Mouse (Mus musculus) hindbrain, embryonic 15.5 days (tissue): ENCODE results near the gene Gucy2d. TPM values are rescaled to one million over a fixed set of nuclear protein-coding genes. Genes with fewer than 3 reads are reported as not detected.

Experiments
- ATAC-seq: fragments of 200-750 bp; cut with Nextera tagmentation; 2 replicates; pipeline ENCODE4 v1.8.0; 2017; ENCODE audit warnings: low read depth, moderate number of reproducible peaks, moderate TSS enrichment; ENCODE audit not compliant: low FRiP score
- H3K27ac ChIP-seq: fragments of 300-500 bp; sonication (generic); replicated peaks from 2 replicates; pipeline ENCODE4 v1.5.1; 2015; ENCODE audit warnings: mild to moderate bottlenecking, inconsistent platforms
- H3K27me3 ChIP-seq: fragments of 300-500 bp; sonication (generic); 2 replicates; pipeline ENCODE4 v1.6.1; 2015; ENCODE audit warnings: control low read depth, inconsistent platforms
- H3K36me3 ChIP-seq: fragments of 300-500 bp; sonication (generic); 2 replicates; pipeline ENCODE4 v1.6.1; 2015; ENCODE audit warnings: control low read depth, inconsistent platforms
- H3K4me1 ChIP-seq: fragments of 300-500 bp; sonication (generic); replicated peaks from 2 replicates; pipeline ENCODE4 v1.6.1; 2015; ENCODE audit warnings: control low read depth, inconsistent platforms
- H3K4me2 ChIP-seq: fragments of 300-500 bp; sonication (generic); 2 replicates; pipeline ENCODE4 v1.6.1; 2015; ENCODE audit warnings: moderate library complexity, mild to moderate bottlenecking, inconsistent platforms
- H3K4me3 ChIP-seq: fragments of 300-500 bp; sonication (generic); 2 replicates; pipeline ENCODE4 v1.5.1; 2015; ENCODE audit warnings: mild to moderate bottlenecking, inconsistent platforms
- H3K9ac ChIP-seq: fragments of 300-500 bp; sonication (generic); 2 replicates; pipeline ENCODE4 v1.6.1; 2015; ENCODE audit warnings: inconsistent platforms
- H3K9me3 ChIP-seq: fragments of 300-500 bp; sonication (generic); 2 replicates; pipeline ENCODE4 v1.6.1; 2016; ENCODE audit warnings: control low read depth, inconsistent platforms
- WGBS: fragments of 180-500 bp; shearing (Covaris S2); methylation state at CpG from one replicate; pipeline ENCODE4 v1.1.7; 2015; 5-methylcytosine and 5-hydroxymethylcytosine counted together
- polyA plus RNA-seq: library from polyadenylated mRNA; unstranded; fragments of >200 nt; fragmentation: Nextera tagmentation; extraction: Ambion mirVana; gene quantifications from 2 replicates; pipeline ENCODE4 v1.2.1, GENCODE M21; 2015

The Gucy2d gene
- polyA plus RNA-seq, 1 experiment from 2014 or later: 0.58 TPM

DNA sequence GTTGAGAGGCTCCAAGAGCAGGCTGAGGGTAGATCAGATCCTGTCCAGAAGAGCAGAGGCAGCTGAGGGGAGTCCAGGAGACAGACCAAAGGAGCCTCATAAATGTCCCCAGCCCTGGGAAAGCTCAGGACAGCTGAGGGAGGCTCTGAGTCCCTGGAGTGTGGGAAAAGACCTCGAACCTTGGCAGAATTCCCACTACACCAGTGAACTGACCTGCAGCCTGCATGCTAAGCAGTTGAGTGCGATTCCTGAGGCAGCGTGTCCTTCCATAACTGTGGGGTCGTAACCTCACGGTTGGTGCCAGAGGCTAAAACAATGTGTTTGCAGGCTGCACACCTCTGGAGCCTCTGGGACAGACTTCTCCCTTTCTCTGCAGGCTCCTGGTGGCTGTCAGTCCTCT, 20.9 kb upstream of the Gucy2d start:
- Histone ChIP-seq H3K27ac (no peak overlapping the region), H3K27me3 (no peaks in the 10 kb centered on the region), H3K36me3 (no peaks in the 10 kb centered on the region), H3K4me1 (peaks cover 12% of the 10 kb centered on the region), H3K4me2 (no peak overlapping the region), H3K4me3 (no peak overlapping the region), H3K9me3 (no peaks in the 10 kb centered on the region), H3K9ac (no peak overlapping the region)
- 41% methylated on average over 5 of the region's 5 CpGs for WGBS
- 0 out of 2 replicates have a peak, but pooled peaks have one; percentile 42 for ATAC-seq

DNA sequence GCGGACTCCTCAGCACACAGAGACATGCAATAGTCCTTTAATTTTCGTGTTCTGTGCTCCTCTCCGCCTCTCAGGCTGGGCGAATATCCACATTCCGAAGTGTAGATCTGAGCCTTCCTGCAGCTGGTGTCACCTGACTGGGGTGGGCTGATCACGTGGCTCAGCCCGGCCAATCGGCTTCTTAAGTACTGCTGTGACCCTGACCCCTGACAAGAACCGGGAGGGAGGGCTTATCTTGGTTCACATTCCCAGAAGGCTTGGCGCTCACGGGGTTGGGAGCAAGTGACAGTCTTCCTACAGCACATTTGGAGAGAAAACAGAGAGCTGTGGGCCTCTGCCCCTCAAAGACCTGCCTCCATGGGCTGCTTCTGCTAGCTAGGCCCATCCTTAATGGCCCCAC, 16.7 kb upstream of the Gucy2d start:
- Histone ChIP-seq H3K27ac (no peak overlapping the region), H3K4me1 (peaks cover 11% of the 10 kb centered on the region), H3K4me2 (no peak overlapping the region), H3K36me3 (no peaks in the 10 kb centered on the region), H3K27me3 (no peaks in the 10 kb centered on the region), H3K9me3 (no peaks in the 10 kb centered on the region), H3K9ac (no peak overlapping the region), H3K4me3 (no peak overlapping the region)
- WGBS: 70% methylated on average over 11 of the region's 11 CpGs
- ATAC-seq: no peak

GRCm38 (mm10) chr7:98424396-98424795, 15.8 kb upstream of the Gucy2d start:
- no peak for ATAC-seq
- Histone ChIP-seq H3K9ac (no peak overlapping the region), H3K4me3 (no peak overlapping the region), H3K9me3 (no peaks in the 10 kb centered on the region), H3K36me3 (no peaks in the 10 kb centered on the region), H3K27ac (no peak overlapping the region), H3K4me1 (peaks cover 6% of the 10 kb centered on the region), H3K4me2 (no peak overlapping the region), H3K27me3 (no peaks in the 10 kb centered on the region)
- 58% methylated on average over 6 of the region's 6 CpGs for WGBS

DNA sequence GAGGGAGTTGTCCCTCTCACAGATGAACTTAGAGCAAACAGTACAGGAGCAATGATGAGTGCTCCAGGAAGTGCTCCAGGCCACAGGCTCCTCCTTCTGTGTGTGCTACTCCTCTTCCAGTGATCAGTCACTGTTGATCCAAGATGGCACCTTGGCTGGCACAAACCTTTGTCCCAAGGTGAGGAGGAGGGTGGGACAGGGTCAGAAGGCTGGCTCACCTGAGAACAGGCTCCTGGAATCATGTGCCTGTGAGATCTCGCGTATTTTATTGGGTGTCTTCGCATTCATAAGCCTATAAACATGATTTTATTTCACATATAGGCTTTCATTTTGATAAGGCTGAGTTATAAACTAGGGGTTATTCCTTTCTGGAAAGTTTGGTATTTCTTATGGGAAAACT, 14.7 kb upstream of the Gucy2d start:
- Histone ChIP-seq H3K4me1 (0 out of 2 replicates have a peak, but pooled peaks cover 2% of the 10 kb centered on the region), H3K9me3 (no peaks in the 10 kb centered on the region), H3K36me3 (no peaks in the 10 kb centered on the region), H3K27me3 (no peaks in the 10 kb centered on the region), H3K4me2 (no peak overlapping the region), H3K9ac (no peak overlapping the region), H3K27ac (no peak overlapping the region), H3K4me3 (no peak overlapping the region)
- no peak for ATAC-seq
- WGBS: 94% methylated on average over 3 of the region's 3 CpGs

GRCm38 (mm10) chr7:98426641-98427040, 13.6 kb upstream of the Gucy2d start:
- Histone ChIP-seq H3K27me3 (no peaks in the 10 kb centered on the region), H3K4me3 (no peak overlapping the region), H3K27ac (no peak overlapping the region), H3K9ac (no peak overlapping the region), H3K4me2 (no peak overlapping the region), H3K4me1 (0 out of 2 replicates have a peak, but pooled peaks cover 2% of the 10 kb centered on the region), H3K9me3 (no peaks in the 10 kb centered on the region), H3K36me3 (no peaks in the 10 kb centered on the region)
- ATAC-seq: no peak
- WGBS: 64% methylated on average over 5 of the region's 5 CpGs

GRCm38 (mm10) chr7:98427115-98427835, 12.9 kb upstream of the Gucy2d start:
- 0 out of 2 replicates have a peak, but pooled peaks cover 2% of the 10 kb centered on the region for H3K4me1 ChIP-seq
- H3K36me3 ChIP-seq: no peaks in the 10 kb centered on the region
- no peak overlapping the region for H3K9ac ChIP-seq
- H3K27me3 ChIP-seq: no peaks in the 10 kb centered on the region
- no peak overlapping the region for H3K4me3 ChIP-seq
- no peak overlapping the region for H3K27ac ChIP-seq
- no peak for ATAC-seq
- 77% methylated on average over 11 of the region's 11 CpGs for WGBS
- H3K4me2 ChIP-seq: no peak overlapping the region
- no peaks in the 10 kb centered on the region for H3K9me3 ChIP-seq

DNA sequence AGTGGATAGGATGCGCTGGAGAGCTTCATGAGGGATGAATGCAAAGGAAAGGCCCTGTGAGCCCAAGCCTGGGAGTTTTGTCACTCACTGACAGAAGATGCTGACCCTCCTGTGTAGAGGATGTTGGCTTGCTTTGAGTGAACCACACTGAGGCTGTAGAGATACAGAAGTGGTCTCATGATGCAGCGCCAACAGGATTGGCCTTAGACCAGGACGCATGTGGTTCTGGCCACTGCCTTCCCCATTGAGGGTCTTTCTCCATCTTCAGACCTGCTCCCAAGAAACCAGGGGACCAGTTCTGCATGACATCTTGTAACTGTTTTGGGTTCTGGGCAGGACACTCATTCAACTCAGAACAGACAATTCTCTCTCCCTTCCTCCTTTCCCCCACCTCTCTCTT, 10.6 kb upstream of the Gucy2d start:
- Histone ChIP-seq H3K4me2 (no peak overlapping the region), H3K9ac (no peak overlapping the region), H3K4me3 (no peak overlapping the region), H3K27ac (no peak overlapping the region), H3K27me3 (no peaks in the 10 kb centered on the region), H3K4me1 (0 out of 2 replicates have a peak, but pooled peaks cover 2% of the 10 kb centered on the region), H3K9me3 (no peaks in the 10 kb centered on the region), H3K36me3 (no peaks in the 10 kb centered on the region)
- no peak for ATAC-seq
- 91% methylated on average over 3 of the region's 3 CpGs for WGBS

- H3K9ac ChIP-seq: no peak overlapping the region
- H3K4me1 ChIP-seq: 0 out of 2 replicates have a peak, but pooled peaks cover 2% of the 10 kb centered on the region
- H3K4me2 ChIP-seq: no peak overlapping the region
- WGBS: 46% methylated on average over 3 of the region's 3 CpGs
- no peaks in the 10 kb centered on the region for H3K9me3 ChIP-seq
- peak; percentile 74 for ATAC-seq
- no peaks in the 10 kb centered on the region for H3K36me3 ChIP-seq
- H3K27me3 ChIP-seq: no peaks in the 10 kb centered on the region
- no peak overlapping the region for H3K4me3 ChIP-seq
- H3K27ac ChIP-seq: no peak overlapping the region
These were observed 9.4 kb upstream of the Gucy2d start for GRCm38 (mm10) chr7:98430785-98431184.

DNA sequence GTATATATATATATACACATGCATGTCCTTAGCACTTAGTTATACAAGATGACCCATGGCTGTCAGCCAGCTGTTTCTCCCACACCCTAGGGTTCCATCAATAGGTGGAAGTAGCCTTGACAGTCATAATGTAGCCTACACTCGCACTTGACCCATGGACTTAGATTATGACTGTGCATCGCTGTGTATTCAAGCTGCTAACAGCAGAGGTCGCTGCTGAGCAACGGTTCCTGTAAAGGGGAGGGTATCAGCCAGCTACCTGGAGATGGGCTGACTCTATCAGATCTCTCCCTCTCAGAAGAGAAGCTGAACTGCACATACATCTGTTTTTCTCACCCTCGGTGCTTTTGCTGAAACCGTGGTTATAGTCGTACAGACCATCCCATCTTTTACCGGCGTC, 2.6 kb upstream of the Gucy2d start:
- Histone ChIP-seq H3K27me3 (no peaks in the 10 kb centered on the region), H3K9me3 (no peaks in the 10 kb centered on the region), H3K4me2 (no peak overlapping the region), H3K36me3 (no peaks in the 10 kb centered on the region), H3K9ac (no peak overlapping the region), H3K27ac (no peak overlapping the region), H3K4me3 (no peak overlapping the region), H3K4me1 (no peaks in the 10 kb centered on the region)
- 36% methylated on average over 9 of the region's 9 CpGs for WGBS
- ATAC-seq: peak; percentile 27; the same call in 1 of the 2 replicates

- no peak for ATAC-seq
- no peaks in the 10 kb centered on the region for H3K4me1 ChIP-seq
- no peaks in the 10 kb centered on the region for H3K27me3 ChIP-seq
- H3K4me3 ChIP-seq: no peak overlapping the region
- no peak overlapping the region for H3K9ac ChIP-seq
- no peaks in the 10 kb centered on the region for H3K9me3 ChIP-seq
- 74% methylated on average over 3 of the region's 3 CpGs for WGBS
- no peak overlapping the region for H3K4me2 ChIP-seq
- H3K27ac ChIP-seq: no peak overlapping the region
- H3K36me3 ChIP-seq: no peaks in the 10 kb centered on the region
These were observed 6.7 kb downstream of the Gucy2d start for GRCm38 (mm10) chr7:98446873-98447272.

DNA sequence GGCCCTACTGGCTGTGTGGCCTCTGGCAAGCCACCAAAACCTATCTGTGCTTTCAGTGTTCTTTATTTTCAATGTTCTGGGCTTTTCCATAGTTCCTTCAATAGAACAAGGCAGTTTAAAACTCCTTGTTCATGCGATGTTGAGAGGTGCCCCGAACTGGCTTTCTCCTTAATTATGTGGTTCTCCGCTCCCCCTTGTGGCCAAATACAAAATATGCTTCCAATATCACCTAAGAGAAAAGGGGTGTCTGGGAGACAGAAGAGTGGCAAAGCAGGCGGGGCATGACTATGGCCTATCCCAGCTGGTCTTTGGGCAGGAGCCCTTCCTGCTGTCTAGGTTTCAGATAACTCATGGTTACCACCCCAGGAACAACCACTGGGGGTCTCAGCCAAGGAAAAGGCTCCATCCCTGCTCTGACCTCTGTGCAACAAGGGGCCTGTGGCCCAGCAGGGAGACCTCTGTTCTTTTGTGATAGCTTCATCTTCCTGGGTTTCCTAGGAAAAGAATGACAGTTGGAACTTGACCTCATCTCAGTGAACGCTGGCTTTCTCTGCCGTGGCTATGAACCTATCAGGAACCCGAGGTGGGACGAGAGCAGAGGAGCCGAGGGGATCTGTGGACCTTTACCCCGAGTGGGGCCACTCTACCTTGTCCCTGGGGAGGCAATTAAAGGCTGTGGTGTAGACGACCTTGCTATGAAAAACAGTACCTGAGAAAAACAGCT, 7.5 kb downstream of the Gucy2d start:
- H3K9me3 ChIP-seq: no peaks in the 10 kb centered on the region
- WGBS: 51% methylated on average over 11 of the region's 11 CpGs
- H3K4me1 ChIP-seq: no peaks in the 10 kb centered on the region
- no peaks in the 10 kb centered on the region for H3K27me3 ChIP-seq
- H3K36me3 ChIP-seq: no peaks in the 10 kb centered on the region
- no peak overlapping the region for H3K4me2 ChIP-seq
- H3K9ac ChIP-seq: no peak overlapping the region
- H3K4me3 ChIP-seq: no peak overlapping the region
- no peak for ATAC-seq
- no peak overlapping the region for H3K27ac ChIP-seq

DNA sequence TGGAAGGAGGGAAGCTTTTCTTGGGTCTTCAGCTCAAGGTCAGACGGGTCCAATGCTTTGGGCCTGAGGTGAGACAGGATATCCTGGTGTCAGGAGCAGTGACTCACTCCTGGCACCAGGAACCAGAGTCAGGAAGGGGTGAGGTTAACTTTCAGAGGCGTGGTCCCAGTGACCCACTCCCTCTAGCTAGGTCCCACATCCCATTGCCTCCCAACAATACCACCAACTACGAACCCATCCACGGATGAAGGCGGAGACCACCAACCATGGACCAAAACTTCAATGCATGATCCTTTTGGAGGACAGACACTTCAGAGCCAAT, 8.1 kb downstream of the Gucy2d start:
- no peak for ATAC-seq
- Histone ChIP-seq H3K27me3 (no peaks in the 10 kb centered on the region), H3K9ac (no peak overlapping the region), H3K27ac (no peak overlapping the region), H3K4me1 (no peaks in the 10 kb centered on the region), H3K4me3 (no peak overlapping the region), H3K4me2 (no peak overlapping the region), H3K9me3 (no peaks in the 10 kb centered on the region), H3K36me3 (no peaks in the 10 kb centered on the region)
- 97% methylated on average over 5 of the region's 5 CpGs for WGBS
